Mouse (Mus musculus) ES-Bruce4 (cell line): ENCODE results near the gene Rp2.

ENCODE experiments used
- CTCF ChIP-seq: IDR thresholded peaks from one replicate; pipeline ENCODE4 v1.8.1; 2011; ENCODE audit warnings: low read depth, low read length
- POLR2A ChIP-seq: IDR thresholded peaks from one replicate; pipeline ENCODE4 v1.8.1; 2011; ENCODE audit warnings: low read length; ENCODE audit not compliant: insufficient read depth

DNA sequence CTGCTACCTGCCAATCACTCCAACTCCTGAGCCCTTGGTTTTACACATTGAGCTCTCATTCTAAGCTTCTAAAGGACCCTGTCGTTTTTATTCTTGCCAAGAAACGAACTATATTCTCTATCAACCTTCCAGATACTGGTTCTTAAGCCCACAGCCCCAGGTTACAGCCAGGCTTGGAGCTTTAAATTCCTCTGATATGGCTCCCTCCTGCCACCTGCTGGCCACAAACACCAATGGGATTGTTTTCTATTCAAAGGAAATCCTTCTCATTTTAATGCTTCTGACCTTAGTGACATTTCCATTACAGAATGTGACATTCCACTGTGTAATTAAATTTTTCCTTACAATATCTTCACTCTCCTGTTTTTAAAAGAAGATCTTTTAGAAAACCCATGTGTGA, 28.6 kb upstream of the Rp2 start:
- TF ChIP-seq POLR2A (no peak), CTCF (peak; percentile 24)
